Mouse (Mus musculus) 3134 (cell line): Measurements from ENCODE around the gene Rhag.
A peak's percentile ranks its signal among the peaks of the same experiment; 100 is the strongest.

Experiments
- DNase-seq: peaks from one replicate; pipeline ENCODE4 v3.0.0-alpha.2; 2011; ENCODE audit warnings: low spot score; ENCODE audit not compliant: insufficient read length; ENCODE audit errors: extremely low read depth

Gene Rhag

DNA sequence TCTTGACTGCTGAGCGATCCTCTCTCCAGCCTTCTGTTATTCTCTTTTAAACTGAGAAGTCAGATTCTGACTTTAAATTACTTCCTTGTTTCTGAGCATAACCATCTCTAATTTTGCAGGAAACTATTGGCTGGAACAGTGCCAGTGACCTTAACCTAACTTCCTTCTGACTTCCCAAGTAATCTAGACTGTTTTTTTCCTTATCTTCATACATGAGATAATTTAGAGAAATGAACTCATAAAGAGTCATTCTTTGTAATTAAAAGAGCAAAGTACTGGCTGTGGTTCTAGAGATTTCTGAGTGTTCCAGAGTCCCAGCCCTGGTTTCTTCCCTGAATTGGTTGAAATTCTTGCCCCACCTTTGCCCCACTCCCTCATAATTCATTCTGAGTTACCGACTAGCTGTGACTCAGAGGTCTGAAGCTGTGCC lies 62.7 kb downstream of the Rhag start:
- no peak for DNase-seq

- DNase-seq, result no peak
These were observed 63.8 kb downstream of the Rhag start for GRCm38 (mm10) chr17:40874701-40875100.

GRCm38 (mm10) chr17:40875568-40875967 lies 64.6 kb downstream of the Rhag start:
- DNase-seq, result no peak

DNA sequence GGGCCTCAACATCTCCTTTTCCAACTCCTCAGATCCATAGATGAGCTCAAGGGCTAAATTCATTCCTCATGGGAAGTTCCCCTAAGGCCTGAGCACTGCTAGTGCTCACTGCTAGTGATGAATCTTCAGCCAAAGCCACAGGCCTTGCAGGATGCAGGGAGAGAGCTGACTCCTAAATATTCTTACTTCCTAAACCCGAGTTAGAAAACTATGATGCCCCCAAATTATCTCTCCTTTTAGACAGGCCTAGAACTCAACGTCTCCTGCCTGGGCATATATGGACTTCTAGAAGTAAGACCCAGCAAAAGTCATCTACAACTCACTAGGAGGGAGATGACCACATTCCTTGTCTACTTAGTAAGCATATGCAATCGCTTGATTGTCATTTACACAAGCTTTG lies 66.8 kb downstream of the Rhag start:
- DNase-seq, result peak; percentile 28

- DNase-seq, result no peak
These were observed 68.6 kb downstream of the Rhag start for GRCm38 (mm10) chr17:40879528-40879923.

DNA sequence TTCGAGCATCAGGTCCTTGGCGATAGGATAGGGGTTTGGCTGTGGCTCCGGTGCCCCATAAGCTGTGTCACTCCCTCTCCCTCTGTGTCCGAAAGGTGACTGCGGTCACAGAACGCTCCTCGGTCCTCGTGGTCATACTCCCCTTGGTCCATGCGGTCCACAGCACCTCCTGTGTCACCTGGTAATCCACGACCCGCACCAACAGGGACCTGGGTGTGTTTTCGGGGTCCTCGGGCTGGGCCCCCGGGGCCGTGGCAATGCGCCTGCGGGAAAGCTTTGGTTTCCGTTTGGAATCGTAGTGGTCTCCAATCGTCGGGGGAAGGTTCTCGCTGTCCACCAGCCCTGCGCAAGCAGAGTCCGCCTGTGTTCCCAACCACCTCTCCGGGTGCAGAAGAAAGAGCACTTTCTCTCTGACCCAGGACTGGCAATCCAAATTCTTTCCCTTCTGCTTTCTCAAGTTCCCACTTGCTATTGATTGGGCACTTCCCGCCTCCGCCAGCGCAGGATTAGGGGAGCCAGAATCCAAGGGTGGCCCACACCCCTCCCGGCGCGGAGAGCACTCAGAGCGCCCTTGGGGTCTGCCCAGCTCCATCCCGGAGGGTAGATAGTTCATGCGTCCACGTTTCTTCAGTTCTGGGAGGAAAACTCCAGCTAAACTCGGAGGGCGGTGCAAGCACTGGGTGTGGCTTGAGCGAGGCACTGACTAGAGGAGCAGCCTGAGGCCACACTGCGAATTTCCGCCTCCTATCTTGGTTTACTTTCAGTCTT lies 69.2 kb downstream of the Rhag start, which contains the start of gene 9130008F23Rik:
9130008F23Rik (minus strand) TSS at position 636 of the 768 bp plus-strand sequence.
- DNase-seq, result peak; percentile 89

- no peak for DNase-seq
These were observed 71.2 kb downstream of the Rhag start for GRCm38 (mm10) chr17:40882172-40882571.

DNA sequence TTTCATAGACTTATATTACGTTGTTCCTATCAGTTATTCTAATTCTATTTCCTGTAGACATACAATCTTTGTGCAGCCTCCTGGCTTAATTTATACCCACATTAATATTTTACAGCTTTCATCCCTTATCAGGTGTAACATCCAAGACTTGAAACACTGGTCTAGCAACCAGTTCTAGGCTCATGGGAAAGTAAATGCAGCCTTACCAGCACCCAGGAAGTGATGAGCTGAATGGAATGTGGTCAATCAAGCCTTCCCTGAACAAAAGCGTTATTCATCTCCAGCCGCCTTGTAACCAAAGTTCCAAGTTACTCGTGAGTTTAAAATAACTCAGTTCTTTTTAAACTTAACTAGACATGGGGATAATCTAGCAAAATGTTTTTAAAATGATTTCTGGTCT lies 74.2 kb downstream of the Rhag start:
- DNase-seq, result no peak

DNA sequence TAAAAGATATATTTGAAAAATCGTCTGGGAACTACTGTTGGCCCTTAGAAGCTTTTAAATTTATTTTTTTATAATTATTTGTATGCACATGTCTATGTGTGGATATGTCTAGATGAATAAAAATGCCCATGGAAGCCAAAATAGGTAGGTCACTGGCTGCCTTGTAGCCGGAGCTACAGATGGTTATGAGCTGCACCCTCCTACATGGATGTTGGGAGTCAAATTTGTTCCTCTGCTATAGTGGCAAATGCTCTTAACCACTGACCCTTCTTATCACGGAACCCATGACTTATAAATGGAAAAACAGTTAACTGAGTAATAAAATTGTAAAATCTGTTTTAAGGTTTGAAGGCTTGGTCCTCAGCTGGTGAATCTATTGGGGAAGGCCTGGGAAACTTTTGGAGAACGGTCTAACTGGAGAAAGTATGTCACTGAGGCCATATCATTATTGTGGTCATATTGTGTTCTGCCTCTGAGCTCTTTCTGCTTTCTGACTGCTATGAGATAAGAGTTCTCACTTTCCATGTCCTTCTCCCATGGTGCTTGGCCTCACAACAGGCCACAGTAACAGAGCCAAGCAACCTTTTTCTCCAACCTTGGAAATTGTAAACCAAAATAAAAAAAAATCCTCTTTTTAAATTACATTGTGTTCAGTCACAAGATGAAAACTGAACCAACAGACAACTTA lies 77.1 kb downstream of the Rhag start:
- DNase-seq, result no peak
